Mouse (Mus musculus) cerebellum, adult 8-10 months (tissue): ENCODE data around the gene Mcub.

ENCODE experiments used
- DNase-seq: peaks from one replicate; pipeline ENCODE4 v3.0.0; 2022

The Mcub gene

DNA sequence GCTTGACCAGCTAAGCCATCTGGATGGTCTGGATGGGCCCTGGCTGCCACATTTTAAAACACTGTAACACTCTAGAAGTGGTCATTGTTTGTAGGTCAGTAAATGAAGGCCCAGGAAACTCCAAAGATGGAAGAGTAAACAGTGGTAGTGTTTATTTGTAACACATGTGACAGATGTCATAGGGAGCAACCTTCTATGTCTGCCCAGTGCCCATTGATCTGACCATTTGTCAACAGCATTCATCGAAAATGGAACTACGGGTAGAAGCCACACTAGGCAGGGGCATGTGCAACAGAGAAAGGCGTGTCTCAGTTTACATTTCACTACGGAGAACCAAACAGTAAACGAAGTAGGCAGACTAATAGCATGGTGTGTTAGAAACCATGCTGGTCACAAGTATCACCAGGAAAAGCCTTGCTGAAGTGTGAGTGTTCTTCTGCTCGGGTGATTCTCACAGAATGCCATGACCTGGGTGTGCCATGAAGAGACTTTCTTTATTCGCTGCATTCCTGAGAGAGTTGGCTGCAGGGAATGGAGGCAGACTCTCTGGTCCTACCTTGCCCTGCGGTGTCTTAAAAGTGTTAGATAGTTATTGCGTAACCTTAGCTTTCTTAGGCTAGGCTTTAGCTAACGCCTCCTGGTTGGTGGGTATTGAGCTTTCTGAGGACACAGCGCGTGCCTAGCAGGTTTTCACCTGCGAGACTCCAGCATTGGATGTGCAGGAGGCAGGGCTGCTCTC is 82.1 kb downstream of the Mcub start:
- DNase-seq: no peak

DNA sequence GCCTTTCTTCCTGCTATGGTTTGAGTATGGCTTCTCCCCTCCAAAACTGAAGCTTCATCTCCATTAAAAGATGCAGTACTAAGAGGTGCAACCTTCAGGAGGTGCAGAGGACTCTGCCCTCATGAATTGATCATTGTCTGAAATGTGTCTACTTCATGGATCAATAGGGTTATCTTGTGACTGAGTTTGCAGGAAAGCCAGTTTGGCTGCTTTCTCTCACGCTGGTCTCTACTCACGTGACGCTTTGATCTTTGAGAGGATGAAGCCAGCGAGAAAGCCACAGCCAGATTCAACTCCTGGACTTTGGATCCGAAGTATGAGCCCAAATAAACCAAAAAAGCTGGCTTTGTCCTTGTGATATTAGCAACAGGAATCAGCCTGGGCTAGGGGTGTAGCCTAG is 83.6 kb downstream of the Mcub start:
- DNase-seq: no peak

DNA sequence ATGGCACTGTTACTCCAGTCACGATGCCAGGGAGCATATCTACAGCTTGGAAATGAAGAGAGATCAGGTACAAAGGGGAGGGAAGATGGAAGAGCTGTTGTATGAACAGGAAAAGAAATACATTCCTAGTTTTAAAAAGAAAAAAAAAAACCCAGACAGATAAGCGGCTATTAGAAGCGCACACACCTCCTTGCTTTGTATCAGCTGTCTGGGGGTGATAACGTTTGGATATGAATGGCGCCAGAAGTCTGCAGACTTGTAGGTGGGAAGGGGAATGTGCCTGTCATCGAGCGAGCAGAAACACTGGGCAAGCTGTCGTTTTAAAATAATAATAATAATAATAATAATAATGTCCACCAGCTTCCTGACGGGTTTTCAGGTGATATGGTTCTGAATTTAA is 84.4 kb downstream of the Mcub start:
- DNase-seq: no peak

DNA sequence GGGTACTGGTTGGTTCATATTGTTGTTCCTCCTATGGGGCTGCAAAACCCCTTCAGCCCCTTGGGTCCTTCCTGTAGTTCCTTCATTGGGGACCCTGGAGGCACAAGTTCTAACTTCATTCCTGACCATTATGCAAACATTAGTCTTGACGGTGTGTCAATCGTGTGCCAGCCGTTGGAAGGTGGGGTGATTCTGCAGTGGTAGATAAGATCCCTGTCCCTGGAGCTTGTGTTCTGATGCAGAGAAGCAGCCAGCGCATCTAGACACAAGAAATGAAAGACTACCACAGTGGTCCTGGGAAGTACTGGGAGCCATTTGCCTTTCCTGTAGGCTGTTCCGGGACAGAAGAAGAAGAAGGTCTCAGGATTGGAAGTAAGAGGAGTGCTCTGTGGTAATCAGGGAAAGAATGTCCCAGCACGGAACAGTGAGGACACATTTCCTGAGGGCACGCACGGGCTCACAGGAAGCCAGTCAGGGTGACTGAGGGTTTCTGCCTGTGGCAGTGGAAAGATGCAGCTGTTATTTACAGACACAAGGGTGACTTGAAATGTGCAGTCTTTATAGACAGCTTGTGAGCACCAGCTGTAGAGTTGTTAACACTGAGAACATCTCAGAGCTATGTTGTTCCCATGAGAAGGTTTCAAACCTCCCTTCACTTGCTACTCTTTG is 88.9 kb downstream of the Mcub start:
- no peak for DNase-seq

DNA sequence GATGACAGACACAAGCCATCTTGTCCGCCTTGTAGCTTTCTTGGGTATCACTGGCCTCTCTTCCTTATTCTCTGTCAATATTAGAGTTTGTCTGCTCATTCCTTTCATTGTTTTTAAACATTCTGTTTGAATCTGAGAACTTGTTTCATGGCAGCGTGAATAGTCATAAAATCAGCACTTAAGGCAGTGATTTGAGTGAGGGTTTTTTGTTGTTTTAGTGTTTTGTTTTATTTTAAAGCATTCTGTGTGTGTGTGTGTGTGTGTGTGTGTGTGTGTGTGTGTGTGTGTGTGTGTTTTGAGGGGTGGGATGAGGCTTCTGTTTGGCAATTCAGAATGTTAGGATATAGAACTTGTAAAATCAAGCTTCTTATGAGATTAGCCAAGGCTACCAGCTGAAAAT is 90.1 kb downstream of the Mcub start:
- DNase-seq: no peak

DNA sequence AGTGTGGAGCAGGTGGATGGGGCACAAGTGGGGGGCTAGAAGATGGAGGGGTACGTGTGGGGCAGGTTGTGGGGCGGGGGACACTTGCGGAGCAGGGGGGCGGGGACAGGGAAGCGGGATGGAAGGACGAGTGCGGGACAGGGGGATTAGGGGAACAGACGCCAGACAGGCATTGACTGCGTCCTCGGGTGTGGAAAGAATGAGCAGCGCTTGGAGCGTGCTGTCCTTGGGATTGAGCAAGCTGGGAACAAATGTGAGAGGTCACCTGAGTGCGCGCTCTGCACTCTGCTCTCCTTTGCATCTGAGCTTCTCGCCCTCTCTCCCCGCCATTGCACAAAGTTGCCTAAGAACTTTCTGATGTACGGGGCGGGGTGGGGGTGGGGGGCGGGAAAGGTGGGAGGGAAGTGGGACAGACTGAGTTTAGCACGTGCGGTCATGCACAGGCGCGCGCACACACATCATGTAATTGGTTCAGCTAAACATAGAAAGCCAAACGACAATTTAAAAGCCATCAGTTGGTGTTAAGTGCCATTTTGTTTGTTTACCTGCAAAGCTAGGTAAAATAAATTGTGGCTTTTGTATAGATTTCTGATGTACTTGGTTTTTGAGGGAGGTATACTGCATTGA is 90.8 kb downstream of the Mcub start:
- DNase-seq: no peak

DNA sequence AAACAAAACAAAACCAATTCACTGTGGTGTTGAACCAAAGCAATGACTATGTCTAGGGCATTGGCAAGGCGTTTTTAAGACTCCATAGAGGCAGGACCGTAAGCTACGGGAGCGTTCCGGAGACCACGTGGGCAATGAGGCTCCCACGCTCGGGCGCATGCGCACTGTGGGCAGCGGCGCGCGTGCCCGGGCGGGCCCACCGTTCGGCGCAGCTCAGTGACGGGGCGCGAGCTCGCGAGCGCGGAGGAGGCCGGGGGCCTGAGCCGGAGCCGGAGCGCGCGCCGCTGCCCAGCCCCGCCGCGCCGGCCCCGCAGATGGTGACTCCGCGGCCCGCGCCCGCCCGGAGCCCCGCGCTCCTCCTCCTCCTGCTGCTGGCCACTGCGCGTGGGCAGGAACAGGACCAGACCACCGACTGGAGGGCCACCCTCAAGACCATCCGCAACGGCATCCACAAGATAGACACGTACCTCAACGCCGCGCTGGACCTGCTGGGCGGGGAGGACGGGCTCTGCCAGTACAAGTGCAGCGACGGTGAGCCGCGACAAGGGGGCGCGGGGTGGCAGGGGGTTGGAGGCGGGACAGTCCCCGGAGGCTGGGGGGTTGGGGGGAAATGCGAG is 91.5 kb downstream of the Mcub start, which contains the start of gene Pla2g12a:
Pla2g12a (plus strand) TSS at position 202 of the 617 bp plus-strand sequence.
- DNase-seq: peak; percentile 90

DNA sequence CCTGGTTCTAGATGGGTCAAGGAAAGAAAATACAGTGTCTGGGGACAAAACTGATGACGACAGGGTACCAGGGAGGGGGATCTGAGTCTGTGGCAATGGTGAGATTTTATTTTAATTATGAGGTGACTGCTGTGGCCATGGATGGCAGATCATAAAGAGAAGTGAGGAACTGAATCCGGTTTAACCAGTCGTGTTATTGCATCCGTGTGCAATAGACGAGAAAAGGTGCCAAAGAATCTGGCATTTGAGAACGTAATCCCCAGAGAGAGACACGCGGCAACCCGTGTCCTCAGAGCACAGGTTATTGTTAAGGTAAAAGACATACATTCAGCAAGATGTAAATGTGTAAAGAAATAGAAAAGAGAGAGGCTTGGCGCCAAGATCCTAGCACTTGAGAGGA is 92.7 kb downstream of the Mcub start:
- no peak for DNase-seq
